In the genomic region with DNA sequence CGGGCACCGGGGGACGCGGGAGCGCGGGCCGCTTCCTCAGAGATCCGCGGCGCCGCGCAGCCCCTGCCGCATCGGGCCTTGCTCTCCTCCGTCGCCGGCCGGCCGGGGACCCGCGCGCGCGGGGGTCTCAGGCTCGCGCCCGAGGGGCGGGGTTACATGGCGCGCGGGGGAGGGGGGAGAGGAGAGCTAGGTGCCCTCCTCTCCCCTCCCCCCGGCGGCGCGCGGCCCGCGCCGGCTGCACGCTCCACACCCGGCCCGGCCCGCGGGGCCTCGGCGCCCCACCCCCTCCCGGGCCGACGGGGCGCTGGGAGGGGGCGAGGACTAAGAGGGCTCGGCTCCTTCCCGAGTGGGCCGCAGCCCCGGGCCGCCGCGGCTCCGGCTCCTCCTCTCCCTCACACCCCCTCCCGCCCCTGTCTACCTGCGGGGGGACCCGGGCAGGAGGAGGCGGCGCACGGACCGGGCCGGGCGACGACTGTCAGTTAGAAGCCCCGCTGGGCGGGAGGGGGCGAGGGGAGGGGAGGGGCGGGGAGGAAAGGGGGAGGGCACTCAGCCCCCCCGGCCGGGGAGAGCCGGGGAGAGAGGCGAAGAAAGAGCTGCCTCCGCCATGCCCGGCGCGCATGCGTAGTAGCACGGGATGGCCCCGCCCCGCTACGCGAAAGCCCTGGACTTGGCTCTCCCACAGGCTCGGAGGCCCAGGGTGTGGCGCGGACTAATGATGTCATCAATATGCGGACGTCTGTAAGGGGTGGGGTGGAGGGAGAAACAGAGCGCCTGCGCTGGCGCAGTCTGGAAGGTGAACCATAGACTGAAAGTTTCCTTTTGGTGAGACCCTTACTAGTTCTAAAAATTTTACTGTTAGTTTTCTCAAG, we compare ENCODE assay signal across 1 mouse cellular context.
TF ChIP-seq lines count a peak whose summit lies in the region.

A gene (minus strand): TSS at position 73 of the 869 bp plus-strand sequence.

TF ChIP-seq in CH12.LX, 34 proteins besides CTCF, POLR2A, EP300 and RAD21 (continued from another document):
- TF ChIP-seq POLR2AphosphoS2 (IDR thresholded peaks at IDR 0.05; ENCODE audit: low read depth, low read length) = peak; percentile 84
- TF ChIP-seq CHD1 (IDR thresholded peaks at IDR 0.05; ENCODE audit: low read depth, low read length) = no peak
- TF ChIP-seq NRF1 (IDR thresholded peaks at IDR 0.05; ENCODE audit: low read depth, low read length) = peak; percentile 91
- no peak for TF ChIP-seq RCOR1 (conservative IDR thresholded peaks at IDR 0.05; ENCODE audit: low read depth, low read length)
- no peak for TF ChIP-seq USF2 (conservative IDR thresholded peaks at IDR 0.05; ENCODE audit: low read depth, low read length)
- peak; percentile 81 for TF ChIP-seq MXI1 (IDR thresholded peaks at IDR 0.05; ENCODE audit: low read depth, low read length)
- no peak for TF ChIP-seq BHLHE40 (IDR thresholded peaks at IDR 0.05; ENCODE audit: low read depth, low read length)
- no peak for TF ChIP-seq MAFK (IDR thresholded peaks at IDR 0.05; ENCODE audit: insufficient replicate concordance, low read length)
- peak; percentile 83 for TF ChIP-seq TBP (conservative IDR thresholded peaks at IDR 0.05; ENCODE audit: low read depth, low read length)
- TF ChIP-seq NELFE (IDR thresholded peaks at IDR 0.05; ENCODE audit: low read depth, low read length) = peak; percentile 69
- no peak for TF ChIP-seq JUN (IDR thresholded peaks at IDR 0.05; ENCODE audit: insufficient read depth, low read depth, low read length)
- TF ChIP-seq ZMIZ1 (IDR thresholded peaks at IDR 0.05; ENCODE audit: low read depth, low read length) = peak; percentile 76; the same call in 1 of the 2 replicates
- TF ChIP-seq E2F4 (IDR thresholded peaks at IDR 0.05; ENCODE audit: insufficient replicate concordance, low read depth, low read length) = no peak
- peak; percentile 68; the same call in 1 of the 2 replicates for TF ChIP-seq IRF4 (IDR thresholded peaks at IDR 0.05; ENCODE audit: low read depth, low read length)
- 0 out of 2 replicates have a peak, but pooled peaks have one; percentile 14 for TF ChIP-seq UBTF (IDR thresholded peaks at IDR 0.05; ENCODE audit: low read depth, low read length)
- no peak for TF ChIP-seq USF1 (IDR thresholded peaks at IDR 0.05; ENCODE audit: low read depth, low read length)
- no peak for TF ChIP-seq ZC3H11A (IDR thresholded peaks at IDR 0.05; ENCODE audit: low read depth, low read length)
- 0 out of 2 replicates have a peak, but pooled peaks have one; percentile 19 for TF ChIP-seq ZNF384 (IDR thresholded peaks at IDR 0.05; ENCODE audit: low read depth, low read length)
- peak; percentile 79 for TF ChIP-seq TCF12 (IDR thresholded peaks at IDR 0.05; ENCODE audit: low read depth, low read length)
- TF ChIP-seq ETS1 (conservative IDR thresholded peaks at IDR 0.05; ENCODE audit: low read depth, low read length) = no peak
- peak; percentile 100 for TF ChIP-seq MAZ (IDR thresholded peaks at IDR 0.05; ENCODE audit: low read depth, low read length)
- no peak; the same call in 1 of the 2 replicates for TF ChIP-seq ZKSCAN1 (IDR thresholded peaks at IDR 0.05; ENCODE audit: borderline replicate concordance, low read depth, low read length)
- no peak for TF ChIP-seq MYC (IDR thresholded peaks at IDR 0.05; ENCODE audit: low read depth, low read length)
